Mouse (Mus musculus) heart, postnatal 0 days (tissue): Measurements from ENCODE around the gene Olfr921. TPM values are rescaled to one million over a fixed set of nuclear protein-coding genes. Genes with fewer than 3 reads are reported as not detected.

Experiments
- ATAC-seq: fragments of 200-750 bp; cut with Nextera tagmentation; 2 replicates; pipeline ENCODE4 v1.8.0; 2017; ENCODE audit warnings: low read depth, moderate number of reproducible peaks, moderate library complexity; ENCODE audit not compliant: insufficient read depth
- DNase-seq: peaks from one replicate; pipeline ENCODE4 v3.0.0-alpha.2; 2016; ENCODE audit warnings: low spot score
- H3K27ac ChIP-seq: fragments of 300-500 bp; sonication (generic); 2 replicates; pipeline ENCODE4 v1.5.1; 2014; ENCODE audit warnings: low read depth, mild to moderate bottlenecking
- H3K27me3 ChIP-seq: fragments of 300-500 bp; sonication (generic); 2 replicates; pipeline ENCODE4 v1.6.1; 2014; ENCODE audit warnings: low read length, mixed read lengths; ENCODE audit not compliant: control insufficient read depth, insufficient read depth
- H3K36me3 ChIP-seq: fragments of 300-500 bp; sonication (generic); replicated peaks from 2 replicates; pipeline ENCODE4 v1.6.1; 2014; ENCODE audit warnings: low read length, mixed read lengths; ENCODE audit not compliant: control insufficient read depth, insufficient read depth
- H3K4me1 ChIP-seq: fragments of 300-500 bp; sonication (generic); 2 replicates; pipeline ENCODE4 v1.6.1; 2014; ENCODE audit warnings: antibody characterized with exemption; ENCODE audit not compliant: control insufficient read depth, insufficient read depth
- H3K4me2 ChIP-seq: fragments of 300-500 bp; sonication (generic); 2 replicates; pipeline ENCODE4 v1.6.1; 2014; ENCODE audit warnings: low read depth, mild to moderate bottlenecking, low read length, moderate library complexity
- H3K4me3 ChIP-seq: fragments of 300-500 bp; sonication (generic); 2 replicates; pipeline ENCODE4 v1.5.1; 2014; ENCODE audit warnings: low read depth, low read length
- H3K9ac ChIP-seq: fragments of 300-500 bp; sonication (generic); replicated peaks from 2 replicates; pipeline ENCODE4 v1.6.1; 2014; ENCODE audit warnings: low read depth, low read length, mixed read lengths
- H3K9me3 ChIP-seq: fragments of 300-500 bp; sonication (generic); replicated peaks from 2 replicates; pipeline ENCODE4 v1.6.1; 2016; ENCODE audit warnings: low read length; ENCODE audit not compliant: control insufficient read depth
- CTCF ChIP-seq: IDR thresholded peaks from 2 replicates; pipeline ENCODE4 v1.5.1; 2016; ENCODE audit warnings: antibody characterized with exemption, control low read depth, low read depth
- EP300 ChIP-seq: IDR thresholded peaks from 2 replicates; pipeline ENCODE4 v1.6.1; 2016; ENCODE audit warnings: antibody characterized with exemption, low read depth
- WGBS: fragments of 180-500 bp; shearing (Covaris S2); extraction: QIAGEN DNeasy Blood & Tissue Kit; methylation state at CpG from one replicate; pipeline ENCODE4 v1.1.7; 2014; 5-methylcytosine and 5-hydroxymethylcytosine counted together
- polyA plus RNA-seq: library from polyadenylated mRNA; unstranded; fragments of >200 nt; fragmentation: Nextera tagmentation; extraction: Ambion mirVana; gene quantifications from 2 replicates; pipeline ENCODE4 v1.2.1, GENCODE M21; 2015
- total RNA-seq: library from RNA; depleted of rRNA; stranded (reverse); fragments of >200 nt; gene quantifications from 2 replicates; pipeline ENCODE4 v1.2.3, GENCODE M21; 2014; ENCODE audit warnings: low replicate concordance; rRNA removed

Olfr921 gene
- total RNA-seq (not detected in 2 replicates), polyA plus RNA-seq (not detected in 2 replicates)

GRCm38 (mm10) chr9:38772768-38773167, at the start of gene Olfr921:
TSS of gene Olfr921 (plus strand) at chr9:38773068.
- DNase-seq (no peak), ATAC-seq (no peak)
- Histone ChIP-seq H3K27me3 (no peaks in the 10 kb centered on the region), H3K27ac (no peak within 1 kb of the TSS), H3K9ac (no peak within 1 kb of the TSS), H3K36me3 (no peaks in the 10 kb centered on the region), H3K4me3 (no peak within 1 kb of the TSS), H3K4me2 (no peak within 1 kb of the TSS), H3K9me3 (no peaks in the 10 kb centered on the region), H3K4me1 (no peaks in the 10 kb centered on the region)
- TF ChIP-seq EP300 (no peak), CTCF (no peak)

DNA sequence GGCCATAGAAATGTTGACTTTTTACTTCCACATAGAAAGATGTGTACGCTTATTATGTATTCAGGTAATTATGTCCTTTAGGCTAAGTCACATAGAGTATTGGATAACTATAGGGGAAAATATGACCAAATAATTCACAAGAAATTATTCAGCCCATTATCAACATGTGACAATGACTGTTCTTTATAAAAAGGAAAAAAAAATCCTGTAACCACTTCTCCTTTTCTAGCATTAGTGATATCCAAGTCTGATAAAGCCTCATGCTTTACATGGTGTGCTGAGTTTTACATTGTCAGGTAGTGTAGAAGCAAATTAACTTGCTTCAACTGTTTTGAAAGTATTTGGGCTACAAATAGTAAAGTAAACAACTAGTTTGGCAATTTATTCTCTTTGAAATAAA, 48.8 kb upstream of the Olfr921 start:
- no peak overlapping the region for H3K27ac ChIP-seq
- peaks cover 8% of the 10 kb centered on the region; the same call in 1 of the 2 replicates for H3K4me1 ChIP-seq
- no peak for DNase-seq
- TF ChIP-seq EP300 = no peak
- TF ChIP-seq CTCF = no peak
- no peak overlapping the region for H3K4me2 ChIP-seq
- H3K36me3 ChIP-seq = peaks cover 53% of the 10 kb centered on the region
- H3K9ac ChIP-seq = no peak overlapping the region
- 96% methylated on average over 1 of the region's 1 CpGs for WGBS
- no peaks in the 10 kb centered on the region for H3K9me3 ChIP-seq
- H3K27me3 ChIP-seq = no peaks in the 10 kb centered on the region
- H3K4me3 ChIP-seq = no peak overlapping the region
- no peak for ATAC-seq

DNA sequence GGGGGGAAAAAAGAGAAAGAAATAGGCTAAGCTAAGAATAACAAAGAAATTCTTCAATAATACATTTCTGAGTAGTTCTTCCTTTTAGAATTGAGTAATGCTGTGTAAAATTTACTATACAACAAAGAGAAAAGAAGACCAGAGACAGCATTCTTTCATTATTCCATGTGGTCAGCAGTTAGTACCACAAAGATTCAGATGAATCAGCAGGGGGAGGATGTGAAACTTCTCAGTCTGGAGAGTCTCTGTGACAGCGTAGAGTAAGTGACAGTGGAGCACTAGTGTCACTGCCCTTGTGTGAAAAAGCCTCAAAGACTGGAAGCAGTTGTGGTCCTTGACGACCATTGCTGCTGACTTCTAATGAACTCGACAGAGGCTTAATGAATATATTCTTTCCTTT, 44.6 kb upstream of the Olfr921 start:
- Histone ChIP-seq H3K9me3 (no peaks in the 10 kb centered on the region), H3K27ac (no peak overlapping the region), H3K4me3 (no peak overlapping the region), H3K4me1 (no peaks in the 10 kb centered on the region), H3K4me2 (no peak overlapping the region), H3K9ac (no peak overlapping the region), H3K27me3 (no peaks in the 10 kb centered on the region), H3K36me3 (peaks cover 56% of the 10 kb centered on the region)
- DNase-seq (no peak), ATAC-seq (no peak)
- WGBS = 81% methylated on average over 3 of the region's 3 CpGs
- TF ChIP-seq CTCF = no peak
- no peak for TF ChIP-seq EP300

DNA sequence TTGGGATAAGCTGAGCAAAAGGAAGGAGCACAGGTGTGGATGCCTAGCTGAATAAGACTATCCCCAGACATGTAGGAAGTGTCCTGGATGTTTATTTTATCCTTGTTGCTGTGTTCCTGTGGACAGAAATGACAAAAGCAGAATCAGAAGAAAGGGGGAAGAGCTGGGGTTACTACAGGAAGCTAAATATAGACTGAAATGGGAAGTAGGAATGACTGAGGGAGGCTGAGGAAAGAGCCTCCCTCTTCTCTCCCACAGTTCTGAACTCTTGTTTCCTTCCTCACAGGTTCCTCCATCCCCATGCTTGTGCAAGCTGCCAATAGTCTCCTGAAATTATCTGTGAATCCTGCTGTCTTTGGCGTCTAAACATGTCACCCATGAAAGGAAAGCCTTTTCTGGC, 31.5 kb upstream of the Olfr921 start:
- H3K4me3 ChIP-seq = no peak overlapping the region
- H3K4me2 ChIP-seq = no peak overlapping the region
- peaks cover 32% of the 10 kb centered on the region for H3K36me3 ChIP-seq
- no peak overlapping the region for H3K27ac ChIP-seq
- DNase-seq (no peak), ATAC-seq (no peak)
- H3K4me1 ChIP-seq = no peaks in the 10 kb centered on the region
- no peaks in the 10 kb centered on the region for H3K27me3 ChIP-seq
- H3K9me3 ChIP-seq = no peaks in the 10 kb centered on the region
- WGBS = 68% methylated on average over 1 of the region's 1 CpGs
- H3K9ac ChIP-seq = no peak overlapping the region
- TF ChIP-seq CTCF (no peak), EP300 (no peak)

GRCm38 (mm10) chr9:38744619-38745315, 28.1 kb upstream of the Olfr921 start:
- no peaks in the 10 kb centered on the region for H3K27me3 ChIP-seq
- H3K36me3 ChIP-seq = peaks cover 14% of the 10 kb centered on the region
- H3K27ac ChIP-seq = no peak overlapping the region
- DNase-seq (no peak), ATAC-seq (no peak)
- 67% methylated on average over 4 of the region's 4 CpGs for WGBS
- no peaks in the 10 kb centered on the region for H3K4me1 ChIP-seq
- no peak overlapping the region for H3K4me2 ChIP-seq
- no peak overlapping the region for H3K9ac ChIP-seq
- no peak overlapping the region for H3K4me3 ChIP-seq
- TF ChIP-seq EP300 = no peak
- no peak for TF ChIP-seq CTCF
- no peaks in the 10 kb centered on the region for H3K9me3 ChIP-seq

DNA sequence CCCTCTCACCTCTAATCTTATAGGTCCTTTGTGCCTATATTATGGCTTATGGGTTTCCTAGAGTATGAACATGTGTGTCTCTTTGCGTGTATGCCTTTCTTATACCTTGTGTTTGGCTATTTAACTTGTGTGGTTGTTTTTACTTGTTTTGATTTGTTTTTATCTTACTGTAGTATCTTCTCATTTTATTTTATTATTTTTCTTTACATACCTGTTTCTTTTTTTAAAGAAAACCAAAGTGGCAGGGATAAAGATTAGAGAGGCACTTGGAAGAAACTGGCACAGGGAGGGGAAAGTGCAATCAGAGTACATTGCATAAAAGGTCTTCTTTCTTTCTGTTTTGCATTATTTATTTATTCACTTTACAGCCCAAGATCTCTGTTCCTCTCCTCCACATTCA, 20.9 kb upstream of the Olfr921 start, which contains the start of gene Olfr920:
TSS of gene Olfr920 (plus strand) at position 301 of the 400 bp plus-strand sequence.
- DNase-seq (no peak), ATAC-seq (no peak)
- Histone ChIP-seq H3K9me3 (no peaks in the 10 kb centered on the region), H3K27ac (no peak within 1 kb of the TSS), H3K9ac (no peak within 1 kb of the TSS), H3K4me2 (no peak within 1 kb of the TSS), H3K27me3 (no peaks in the 10 kb centered on the region), H3K36me3 (no peaks in the 10 kb centered on the region), H3K4me3 (no peak within 1 kb of the TSS), H3K4me1 (no peaks in the 10 kb centered on the region)
- TF ChIP-seq CTCF = no peak
- TF ChIP-seq EP300 = no peak
- 69% methylated on average over 1 of the region's 1 CpGs for WGBS
